Mouse (Mus musculus) macrophage (primary cell): ENCODE measurements around the gene Ppp1r12a. TPM values are rescaled to one million over a fixed set of nuclear protein-coding genes. Genes with fewer than 3 reads are reported as not detected.

Experiments
- H3K27ac ChIP-seq: fragments of 350-480 bp; formaldehyde crosslinking; 2 replicates; pipeline ENCODE4 v1.9.0; 2021
- H3K36me3 ChIP-seq: fragments of 350-480 bp; formaldehyde crosslinking; 2 replicates; pipeline ENCODE4 v1.9.0; 2021; ENCODE audit errors: inconsistent target
- H3K4me3 ChIP-seq: fragments of 350-480 bp; formaldehyde crosslinking; 2 replicates; pipeline ENCODE4 v1.9.0; 2021; ENCODE audit errors: inconsistent target
- H3K79me2 ChIP-seq: fragments of 350-480 bp; formaldehyde crosslinking; 2 replicates; pipeline ENCODE4 v1.9.0; 2021; ENCODE audit errors: inconsistent target
- WGBS: methylation state at CpG from one replicate; pipeline ENCODE4 v1.1.7; 2026; ENCODE audit warnings: inconsistent platforms; ENCODE audit not compliant: missing documents; 5-methylcytosine and 5-hydroxymethylcytosine counted together
- polyA plus RNA-seq: library from polyadenylated mRNA; stranded (reverse); fragments of 250-400 nt; gene quantifications from 3 replicates; pipeline ENCODE4 v1.2.4, GENCODE M21; 2018; ENCODE audit warnings: inconsistent platforms

Ppp1r12a gene
- polyA plus RNA-seq, 1 experiment from 2014 or later: 123 TPM

DNA sequence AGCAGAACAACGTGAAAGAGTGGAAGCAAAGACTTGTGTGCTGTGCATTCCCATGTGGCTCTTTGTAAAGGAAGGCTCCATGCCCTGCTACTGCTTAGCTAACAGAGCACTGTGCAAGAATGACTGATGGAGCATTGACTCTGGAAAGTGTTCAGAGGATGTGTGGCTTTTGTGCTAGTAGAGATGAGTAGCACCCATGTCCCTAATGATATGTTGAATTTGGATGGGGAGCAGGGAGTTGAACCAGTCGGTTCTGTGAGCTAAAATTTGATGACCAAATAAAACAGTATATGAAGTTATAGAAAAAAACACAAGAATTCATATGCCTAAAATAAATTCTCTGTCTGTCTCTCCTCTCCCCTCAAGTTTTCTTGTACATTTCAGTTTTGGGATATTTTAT is 13.9 kb downstream of the Ppp1r12a start:
- Histone ChIP-seq H3K27ac (no peak overlapping the region), H3K4me3 (no peak overlapping the region), H3K36me3 (no peaks in the 10 kb centered on the region), H3K79me2 (peaks cover 98% of the 10 kb centered on the region)
- WGBS: 82% methylated on average over 2 of the region's 2 CpGs

DNA sequence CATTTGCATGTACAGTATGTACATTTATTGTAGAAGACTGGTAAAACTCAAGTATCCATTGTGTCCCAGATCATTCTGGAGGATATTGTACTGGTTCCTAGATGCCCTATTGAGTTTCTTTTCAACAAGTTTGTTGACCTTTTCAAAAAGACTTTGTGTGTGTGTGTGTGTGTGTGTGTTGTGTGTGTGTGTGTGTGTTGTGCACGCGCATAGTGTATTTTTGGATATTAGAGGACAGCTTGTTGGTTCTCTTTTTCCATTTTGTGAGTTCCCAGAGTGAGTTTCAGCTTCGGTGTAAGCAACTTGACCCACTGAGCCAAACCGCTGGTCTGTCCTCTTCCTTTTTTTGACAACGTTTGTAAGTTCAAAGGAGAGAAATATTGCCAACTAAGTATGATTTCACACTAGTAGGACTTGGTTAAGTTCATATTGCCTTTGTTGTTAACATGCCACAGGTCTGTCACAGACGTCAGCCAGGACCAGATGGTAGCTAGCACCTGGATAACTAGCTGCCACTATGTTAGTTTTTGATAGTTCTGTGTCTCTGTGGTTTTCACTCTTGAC is 16.4 kb downstream of the Ppp1r12a start:
- H3K4me3 ChIP-seq: no peak overlapping the region
- peak overlapping the region; percentile 22; the same call in 1 of the 2 replicates for H3K27ac ChIP-seq
- peaks cover 98% of the 10 kb centered on the region for H3K79me2 ChIP-seq
- 3% methylated on average over 4 of the region's 6 CpGs for WGBS
- H3K36me3 ChIP-seq: no peaks in the 10 kb centered on the region

DNA sequence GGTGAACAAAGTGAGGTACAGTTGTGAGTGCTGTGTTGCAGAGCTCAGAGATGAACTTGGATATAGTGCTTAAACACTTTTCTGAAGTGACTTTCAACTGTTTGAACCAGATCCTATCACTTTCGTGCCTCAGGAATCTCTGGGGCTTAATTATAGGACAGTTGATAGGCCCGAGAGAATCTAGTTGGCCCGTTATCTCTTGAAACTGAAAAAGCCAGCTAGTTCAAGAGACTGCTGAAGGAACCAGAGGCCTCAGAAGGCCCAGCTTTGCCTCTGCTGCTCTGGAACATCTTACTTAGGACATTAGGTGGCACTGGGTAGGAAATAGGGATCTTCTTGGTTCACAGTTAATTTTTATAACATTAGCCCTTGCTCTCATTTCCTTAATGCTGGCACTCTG is 17.4 kb downstream of the Ppp1r12a start:
- no peak overlapping the region for H3K4me3 ChIP-seq
- H3K27ac ChIP-seq: peak overlapping the region; percentile 22; the same call in 1 of the 2 replicates
- WGBS: 86% methylated on average over 3 of the region's 3 CpGs
- no peaks in the 10 kb centered on the region for H3K36me3 ChIP-seq
- H3K79me2 ChIP-seq: peaks cover 98% of the 10 kb centered on the region

GRCm38 (mm10) chr10:108180313-108180712 is 18.3 kb downstream of the Ppp1r12a start:
- Histone ChIP-seq H3K79me2 (peaks cover 98% of the 10 kb centered on the region), H3K27ac (no peak overlapping the region), H3K36me3 (no peaks in the 10 kb centered on the region), H3K4me3 (no peak overlapping the region)
- WGBS: 95% methylated on average over 2 of the region's 2 CpGs

DNA sequence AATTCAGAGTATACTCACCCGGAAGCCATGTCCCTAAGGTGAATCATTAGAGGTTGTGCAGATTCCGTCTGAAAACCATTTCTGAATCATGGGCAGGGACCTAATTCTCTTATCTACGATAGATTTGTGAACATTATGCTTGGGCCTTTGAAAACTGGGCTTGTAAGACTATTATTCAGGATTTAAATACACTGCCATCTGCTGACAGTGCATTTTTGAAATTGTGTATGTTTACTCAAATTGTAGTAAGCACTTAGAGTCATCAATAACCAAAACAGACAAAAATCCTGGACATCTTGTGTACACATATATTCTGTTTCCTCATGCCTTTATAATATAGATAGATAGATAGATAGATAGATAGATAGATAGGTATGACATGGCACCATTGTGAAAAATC is 19.9 kb downstream of the Ppp1r12a start:
- Histone ChIP-seq H3K27ac (no peak overlapping the region), H3K36me3 (no peaks in the 10 kb centered on the region), H3K79me2 (peaks cover 98% of the 10 kb centered on the region), H3K4me3 (no peak overlapping the region)
- 95% methylated on average over 3 of the region's 3 CpGs for WGBS

GRCm38 (mm10) chr10:108182386-108182785 is 20.4 kb downstream of the Ppp1r12a start:
- H3K79me2 ChIP-seq: peaks cover 98% of the 10 kb centered on the region
- WGBS: 98% methylated on average over 4 of the region's 4 CpGs
- no peak overlapping the region for H3K27ac ChIP-seq
- H3K36me3 ChIP-seq: no peaks in the 10 kb centered on the region
- H3K4me3 ChIP-seq: no peak overlapping the region

DNA sequence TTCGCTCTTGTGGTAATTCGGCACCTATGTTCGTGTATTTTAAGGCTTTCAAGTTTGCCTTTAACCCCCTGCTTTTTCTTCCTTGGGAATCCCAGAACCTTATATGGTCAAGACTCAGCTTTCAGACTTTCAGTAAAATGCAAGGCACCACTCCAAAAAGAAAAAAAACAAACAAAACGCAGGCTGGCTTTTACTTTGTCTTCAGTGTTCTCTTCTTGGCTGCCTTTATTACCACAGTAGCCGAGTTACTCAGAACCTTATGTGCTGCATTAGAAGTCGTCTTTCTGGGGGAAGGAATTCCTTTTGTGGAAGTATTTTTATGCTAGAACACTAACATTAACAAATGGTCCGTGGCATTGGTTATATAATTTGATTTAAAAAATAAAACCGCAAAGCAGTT is 22.8 kb downstream of the Ppp1r12a start:
- H3K36me3 ChIP-seq: no peaks in the 10 kb centered on the region
- no peak overlapping the region for H3K4me3 ChIP-seq
- 96% methylated on average over 8 of the region's 8 CpGs for WGBS
- H3K27ac ChIP-seq: no peak overlapping the region
- peaks cover 100% of the 10 kb centered on the region for H3K79me2 ChIP-seq

DNA sequence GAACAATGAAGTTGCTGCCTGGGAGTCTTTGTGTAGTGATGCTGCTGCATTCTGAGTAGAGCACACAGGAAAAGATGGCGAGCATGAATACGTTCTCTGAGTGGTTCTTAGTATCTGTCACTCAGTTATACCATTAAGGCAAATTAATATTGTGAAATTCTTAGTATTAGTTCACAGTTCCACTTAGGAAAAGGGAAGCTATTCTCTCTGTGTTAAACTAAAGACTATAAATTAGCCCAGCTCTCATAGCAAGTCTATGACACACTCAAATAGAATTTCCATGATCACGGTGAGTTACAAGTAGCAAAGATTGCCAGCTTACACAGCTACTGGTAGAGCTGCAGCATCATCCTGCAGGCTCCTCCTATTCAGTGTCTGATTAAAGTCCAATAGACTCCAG is 23.3 kb downstream of the Ppp1r12a start:
- 32% methylated on average over 3 of the region's 3 CpGs for WGBS
- Histone ChIP-seq H3K27ac (no peak overlapping the region), H3K79me2 (peaks cover 100% of the 10 kb centered on the region), H3K4me3 (no peak overlapping the region), H3K36me3 (no peaks in the 10 kb centered on the region)

DNA sequence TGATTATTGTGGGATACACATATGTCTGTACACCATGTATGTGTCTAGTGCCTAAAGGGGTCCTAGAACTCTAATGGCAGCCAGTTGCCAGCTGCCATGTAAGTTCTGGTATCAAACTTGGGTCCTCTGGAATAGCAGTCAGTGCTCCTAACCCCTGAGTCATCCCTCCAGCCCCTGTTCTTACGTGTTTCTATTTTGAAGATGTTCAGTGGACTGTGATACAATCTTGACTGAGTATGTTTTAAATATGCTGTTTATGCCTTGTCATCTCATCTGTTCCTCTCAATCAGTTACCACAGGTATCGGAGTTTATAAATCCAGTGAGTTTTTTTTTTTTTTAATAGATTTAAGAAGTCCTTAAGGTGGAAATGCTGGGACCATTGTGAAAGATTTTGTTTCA is 27.3 kb downstream of the Ppp1r12a start:
- no peaks in the 10 kb centered on the region for H3K36me3 ChIP-seq
- H3K4me3 ChIP-seq: no peak overlapping the region
- peaks cover 96% of the 10 kb centered on the region for H3K79me2 ChIP-seq
- WGBS: 93% methylated on average over 2 of the region's 2 CpGs
- no peak overlapping the region for H3K27ac ChIP-seq

DNA sequence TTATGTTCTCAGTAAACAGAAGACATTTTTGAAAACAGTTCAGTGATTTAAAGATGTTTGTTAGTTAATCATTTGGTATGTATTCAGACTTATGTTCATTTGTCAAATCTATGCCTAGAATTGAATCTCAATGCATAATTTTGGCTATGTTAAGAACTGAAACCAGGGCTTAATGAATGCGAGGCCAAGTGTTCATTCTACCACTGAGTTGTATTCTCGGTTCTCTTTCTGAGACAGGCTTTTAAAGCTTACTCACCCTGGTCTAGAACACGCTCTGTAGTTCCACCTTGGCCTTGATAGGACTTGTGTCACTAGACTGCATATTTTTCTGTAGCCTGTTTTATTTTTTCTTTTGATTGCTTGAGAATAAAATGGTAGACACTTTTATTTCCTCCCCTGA is 28.0 kb downstream of the Ppp1r12a start:
- Histone ChIP-seq H3K27ac (no peak overlapping the region), H3K79me2 (peaks cover 96% of the 10 kb centered on the region), H3K4me3 (no peak overlapping the region), H3K36me3 (no peaks in the 10 kb centered on the region)
- WGBS: 25% methylated on average over 3 of the region's 3 CpGs

DNA sequence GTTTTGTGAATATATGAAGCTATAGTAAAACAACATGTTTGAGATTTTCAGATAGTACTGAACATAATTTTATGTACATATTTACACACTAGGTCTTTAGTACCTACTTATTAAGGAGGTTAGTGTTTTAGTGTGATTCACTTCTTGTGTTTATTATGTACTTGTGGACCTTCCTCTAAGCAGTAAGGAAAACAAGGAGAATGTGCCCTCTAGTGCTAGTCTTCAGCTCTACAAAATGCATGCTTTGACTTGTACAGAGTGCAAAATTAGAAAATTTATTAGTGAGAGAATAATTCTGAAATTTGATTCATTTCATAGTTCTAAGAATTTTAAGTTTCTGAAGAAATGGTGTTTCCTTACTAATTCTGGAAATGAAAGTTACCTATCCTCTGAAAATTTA is 28.6 kb downstream of the Ppp1r12a start:
- peaks cover 96% of the 10 kb centered on the region for H3K79me2 ChIP-seq
- H3K4me3 ChIP-seq: no peak overlapping the region
- H3K27ac ChIP-seq: peak overlapping the region; percentile 50; the same call in 1 of the 2 replicates
- no peaks in the 10 kb centered on the region for H3K36me3 ChIP-seq

DNA sequence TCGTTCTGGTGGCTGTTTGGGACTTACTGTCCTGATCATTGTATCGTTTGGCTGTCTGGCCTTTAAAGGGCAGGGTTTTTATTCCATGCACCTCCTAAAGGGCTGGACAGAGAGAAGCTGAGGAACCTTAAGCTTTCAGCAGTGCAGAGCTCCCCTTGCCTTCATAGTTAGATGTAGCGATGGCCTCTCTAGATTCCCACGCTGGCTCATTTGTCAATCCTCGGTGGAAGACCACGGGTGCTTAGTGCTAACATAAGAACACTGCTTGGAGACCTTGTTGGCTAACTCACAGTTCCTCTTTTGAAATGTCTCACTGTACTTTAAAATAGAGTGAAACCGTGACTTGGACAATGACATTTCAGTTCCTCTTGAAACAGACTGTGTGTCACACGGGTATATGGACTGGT is 29.4 kb downstream of the Ppp1r12a start:
- Histone ChIP-seq H3K27ac (peak overlapping the region; percentile 50), H3K36me3 (no peaks in the 10 kb centered on the region), H3K79me2 (peaks cover 96% of the 10 kb centered on the region), H3K4me3 (peak overlapping the region; percentile 10; the same call in 1 of the 2 replicates)
- WGBS: 0% methylated on average over 8 of the region's 8 CpGs

- WGBS: 63% methylated on average over 2 of the region's 2 CpGs
- Histone ChIP-seq H3K36me3 (no peaks in the 10 kb centered on the region), H3K79me2 (peaks cover 96% of the 10 kb centered on the region), H3K4me3 (no peak overlapping the region), H3K27ac (no peak overlapping the region)
These were observed 30.3 kb downstream of the Ppp1r12a start for GRCm38 (mm10) chr10:108192306-108192705.

DNA sequence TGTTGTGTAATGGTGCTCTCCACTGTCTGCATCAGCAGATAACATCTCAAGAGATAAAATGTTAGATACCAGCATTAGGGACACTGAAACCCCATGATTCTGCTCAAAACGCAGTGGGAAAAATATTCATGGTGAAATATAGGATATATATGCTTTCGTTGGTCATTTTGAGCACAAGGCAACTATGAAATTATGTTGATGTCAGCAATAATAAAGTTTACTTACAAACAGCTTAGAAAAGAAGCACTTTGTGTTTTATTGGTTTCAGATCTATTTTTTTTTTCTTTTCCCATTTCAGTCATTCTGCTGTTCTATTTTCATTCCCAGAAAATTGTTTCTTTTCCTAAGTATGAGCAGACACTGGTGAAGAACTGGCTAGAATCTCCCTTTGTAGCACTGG is 34.1 kb downstream of the Ppp1r12a start:
- 86% methylated on average over 2 of the region's 2 CpGs for WGBS
- Histone ChIP-seq H3K27ac (no peak overlapping the region), H3K36me3 (no peaks in the 10 kb centered on the region), H3K4me3 (no peak overlapping the region), H3K79me2 (peaks cover 96% of the 10 kb centered on the region)

- Histone ChIP-seq H3K36me3 (no peaks in the 10 kb centered on the region), H3K79me2 (peaks cover 100% of the 10 kb centered on the region), H3K27ac (no peak overlapping the region), H3K4me3 (no peak overlapping the region)
- 91% methylated on average over 1 of the region's 1 CpGs for WGBS
These were observed 35.5 kb downstream of the Ppp1r12a start for GRCm38 (mm10) chr10:108197498-108197897.

GRCm38 (mm10) chr10:108198945-108199344 is 37.0 kb downstream of the Ppp1r12a start:
- Histone ChIP-seq H3K36me3 (no peaks in the 10 kb centered on the region), H3K27ac (no peak overlapping the region), H3K4me3 (no peak overlapping the region), H3K79me2 (peaks cover 100% of the 10 kb centered on the region)
- 70% methylated on average over 2 of the region's 2 CpGs for WGBS
